15 mouse cellular contexts compared by ENCODE assay signal in the genomic region with DNA sequence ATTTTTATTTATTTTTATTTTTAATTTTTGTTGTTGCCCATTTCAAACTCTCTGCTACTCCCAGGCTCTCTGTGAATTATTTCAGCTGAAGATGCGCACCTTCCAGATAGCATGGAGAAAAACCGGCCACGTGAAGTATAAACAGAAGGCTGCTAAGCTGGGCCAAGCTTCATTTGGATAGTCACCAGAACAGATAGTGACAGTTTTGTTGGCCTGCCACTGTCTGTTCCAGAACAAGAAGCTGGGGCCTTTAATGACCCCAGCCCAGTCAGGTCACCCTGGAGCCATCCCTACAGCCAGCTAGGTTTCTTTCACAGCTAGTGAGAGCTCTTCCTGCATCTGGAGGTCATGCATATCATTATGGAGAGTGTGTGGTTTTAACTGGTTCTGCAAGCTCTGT.
"Had no signal": no experiment of that assay in that cellular context is flagged by ENCODE, and none has a peak within 500 bp of the region (broad histone marks: within the 10 kb centered on the region; RNA-seq: fewer than 3 reads in every experiment).

No protein-coding gene starts in this region.

- H3K4me3 ChIP-seq: layer of hippocampus, adult 2 months; limb, embryonic 10.5 days; liver, embryonic 13.5 days; lung, embryonic 15.5 days; megakaryocyte, embryonic 14.5 days; midbrain, embryonic 12.5 days; neural tube, embryonic 13.5 days had no signal

- H3K27ac ChIP-seq: layer of hippocampus, adult 2 months; limb, embryonic 10.5 days; liver, embryonic 13.5 days; lung, embryonic 15.5 days; macrophage; midbrain, embryonic 12.5 days; neural tube, embryonic 13.5 days had no signal

- H3K9ac ChIP-seq: liver, embryonic 13.5 days; liver, postnatal 0 days; lung, embryonic 15.5 days; midbrain, embryonic 12.5 days; neural tube, embryonic 13.5 days had no signal

- H3K9me3 ChIP-seq: limb, embryonic 10.5 days; liver, embryonic 13.5 days; lung, embryonic 15.5 days; megakaryocyte, embryonic 14.5 days; midbrain, embryonic 12.5 days; neural tube, embryonic 13.5 days had no signal

- H3K4me1 ChIP-seq: limb, embryonic 10.5 days; liver, embryonic 13.5 days; megakaryocyte, embryonic 14.5 days; midbrain, embryonic 12.5 days; neural tube, embryonic 13.5 days had no signal

- H3K27me3 ChIP-seq: liver, embryonic 13.5 days; lung, embryonic 15.5 days; megakaryocyte, embryonic 14.5 days; midbrain, embryonic 12.5 days; neural tube, embryonic 13.5 days had no signal

- DNase-seq: kidney, adult 18-20 months; kidney, postnatal 10 days; kidney, postnatal 4 days; liver, embryonic 13.5 days; lung, postnatal 14 days; right cerebral cortex, adult 18-20 months; right cerebral cortex, postnatal 25 days had no signal

- H3K36me3 ChIP-seq: limb, embryonic 10.5 days; liver, embryonic 13.5 days; lung, embryonic 15.5 days; midbrain, embryonic 12.5 days; neural tube, embryonic 13.5 days had no signal

- H3K4me2 ChIP-seq: liver, embryonic 13.5 days; lung, embryonic 15.5 days; midbrain, embryonic 12.5 days; neural tube, embryonic 13.5 days had no signal

- ATAC-seq: liver, postnatal 0 days had no signal
